Mouse (Mus musculus): Measurements from ENCODE around the gene Ptpn21. TPM values are rescaled to one million over a fixed set of nuclear protein-coding genes. Genes with fewer than 3 reads are reported as not detected.

The Ptpn21 gene
- 5.6 TPM for polyA plus RNA-seq (2017; shearing (Covaris generic))

DNA sequence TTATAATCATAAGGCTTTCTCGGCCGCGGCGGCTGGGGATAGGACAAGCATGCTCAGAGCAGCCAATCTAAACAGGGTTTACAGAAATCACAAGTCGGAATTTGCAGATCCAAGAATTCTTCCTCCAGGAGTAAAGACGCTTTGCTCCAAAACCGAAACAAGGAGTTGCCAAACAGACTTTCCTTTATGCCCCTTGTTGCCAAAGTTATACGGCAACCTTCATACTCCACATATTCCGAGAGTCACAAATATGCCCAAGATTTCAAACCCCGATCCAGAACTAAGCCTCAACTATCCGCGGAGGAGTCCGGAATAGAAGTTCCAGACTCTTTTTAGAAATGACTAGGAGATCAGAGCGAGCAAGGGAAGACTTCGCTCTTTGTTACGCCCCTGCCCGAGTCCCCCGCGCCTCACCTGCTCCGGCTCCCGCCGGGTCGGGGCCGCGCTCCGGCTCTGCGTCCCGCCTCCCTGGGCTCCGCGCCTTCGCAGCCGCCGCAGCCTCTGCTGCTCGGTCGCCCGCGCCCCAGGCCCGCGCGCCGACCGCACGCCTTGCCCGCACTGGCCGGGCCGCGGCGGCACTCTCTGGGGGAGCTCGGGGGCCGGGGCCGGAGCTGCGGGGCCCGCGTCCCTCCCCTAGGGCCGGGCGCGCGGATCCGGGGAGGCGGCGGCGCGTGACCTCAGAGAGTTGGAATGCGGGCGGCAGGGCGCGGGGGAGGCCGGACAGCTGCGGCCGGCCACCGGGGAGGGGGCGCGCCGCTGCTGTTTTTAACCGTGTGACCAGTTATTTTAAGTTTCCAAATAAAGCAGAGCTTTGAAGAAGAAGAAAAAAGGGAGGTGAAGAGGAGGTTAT, at the start of gene Ptpn21:
Ptpn21 (minus strand) TSS at position 455 of the 850 bp plus-strand sequence.

DNA sequence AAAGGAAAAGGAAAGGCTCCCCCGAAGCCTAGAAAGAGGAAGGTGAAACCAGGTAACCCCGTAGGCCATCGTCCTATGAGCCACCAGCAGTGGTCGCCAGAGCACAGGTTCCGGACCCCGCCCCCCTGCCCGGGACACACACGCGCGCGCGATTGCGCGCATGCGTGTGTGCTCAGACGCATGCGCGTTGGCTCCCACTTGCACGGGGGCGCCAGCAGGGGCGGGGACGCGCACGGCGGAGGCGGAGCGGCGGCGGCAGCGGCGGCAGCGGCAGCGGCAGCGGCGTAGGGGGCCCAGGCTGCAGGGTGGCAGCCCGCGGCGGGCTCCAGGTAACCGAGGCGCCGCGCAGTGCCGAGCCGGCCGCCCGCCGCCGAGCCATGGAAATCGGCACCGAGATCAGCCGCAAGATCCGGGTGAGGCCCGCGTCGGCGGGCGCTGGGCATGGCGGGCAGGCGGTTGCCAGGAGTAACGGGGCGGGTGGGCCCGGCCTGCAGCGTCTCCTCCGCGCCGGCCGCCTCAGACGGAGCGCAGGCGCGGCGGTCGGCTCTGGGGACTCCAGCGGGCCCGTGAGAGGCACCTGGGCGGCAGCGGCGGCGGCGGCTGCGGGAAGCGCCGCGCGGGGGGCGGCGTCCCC, 9.7 kb upstream of the Ptpn21 start, which contains the start of gene Zc3h14:
Zc3h14 (plus strand) TSS at position 219 of the 634 bp plus-strand sequence.

DNA sequence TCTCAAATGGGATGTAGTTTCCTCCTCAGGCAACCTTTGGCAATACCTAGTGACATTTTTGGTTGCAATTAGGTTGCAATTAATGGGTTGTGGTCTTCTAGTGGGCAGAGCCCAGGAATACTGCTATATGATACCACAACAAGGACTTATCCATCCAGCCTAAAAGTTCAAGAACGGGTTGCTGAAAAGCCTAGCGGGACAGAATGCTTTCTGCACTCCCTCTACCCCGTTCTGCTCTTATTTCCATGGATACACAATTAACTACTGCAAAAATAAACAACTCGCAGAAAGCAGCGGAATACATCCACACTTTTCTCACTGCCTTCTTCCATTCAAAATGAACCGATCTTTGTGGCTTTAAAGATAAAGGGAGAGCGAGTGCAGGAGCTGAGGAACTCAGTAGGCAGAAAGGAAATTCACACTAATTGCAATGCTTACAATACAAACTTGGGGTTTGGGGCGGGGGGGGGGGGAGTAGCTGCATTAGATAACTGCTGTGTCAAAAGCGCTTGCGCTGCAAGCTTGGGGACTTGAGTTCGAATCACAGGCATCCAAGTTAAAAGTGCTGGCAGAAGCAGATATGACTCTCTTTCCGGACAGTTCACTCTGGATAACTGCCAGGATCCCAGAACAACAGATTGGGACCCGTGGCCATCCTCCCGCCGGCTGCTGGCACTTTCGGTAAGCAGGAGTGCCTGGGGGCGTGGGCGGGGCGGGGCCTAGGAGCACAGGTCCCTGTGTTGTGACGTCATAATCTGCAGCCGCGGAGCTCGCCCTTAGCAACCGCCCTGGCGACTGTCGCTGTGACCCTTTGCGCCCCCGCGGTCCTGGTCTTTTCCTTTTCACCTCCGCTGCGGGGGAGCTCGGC, 109.6 kb downstream of the Ptpn21 start, which contains the start of gene Spata7:
Spata7 (plus strand) TSS at position 766 of the 868 bp plus-strand sequence.

Other genes with a start within 250 kb of the Ptpn21 start
- gene Kcnk10, start 159.1 kb downstream of the Ptpn21 start, polyA plus RNA-seq (2017; shearing (Covaris generic)), result 0.07 TPM
- gene Spata7, start 109.2 kb downstream of the Ptpn21 start, polyA plus RNA-seq (2017; shearing (Covaris generic)), result 1.2 TPM
- 39.2 TPM for gene Zc3h14, start 9.6 kb upstream of the Ptpn21 start, polyA plus RNA-seq (2017; shearing (Covaris generic))
- gene Eml5, start 164.1 kb upstream of the Ptpn21 start, polyA plus RNA-seq (2017; shearing (Covaris generic)), result 8.7 TPM
- 5.4 TPM for gene Ttc8, start 183.2 kb upstream of the Ptpn21 start, polyA plus RNA-seq (2017; shearing (Covaris generic))

Data from inflammation-experienced regulatory T-cells, adult 16 weeks (primary cell).